Mouse (Mus musculus) lung, postnatal 25 days (tissue): ENCODE data around the gene Olfr959.

ENCODE experiments used
- DNase-seq: peaks from one replicate; pipeline ENCODE4 v3.0.0; 2022; ENCODE audit warnings: low spot score

The Olfr959 gene

DNA sequence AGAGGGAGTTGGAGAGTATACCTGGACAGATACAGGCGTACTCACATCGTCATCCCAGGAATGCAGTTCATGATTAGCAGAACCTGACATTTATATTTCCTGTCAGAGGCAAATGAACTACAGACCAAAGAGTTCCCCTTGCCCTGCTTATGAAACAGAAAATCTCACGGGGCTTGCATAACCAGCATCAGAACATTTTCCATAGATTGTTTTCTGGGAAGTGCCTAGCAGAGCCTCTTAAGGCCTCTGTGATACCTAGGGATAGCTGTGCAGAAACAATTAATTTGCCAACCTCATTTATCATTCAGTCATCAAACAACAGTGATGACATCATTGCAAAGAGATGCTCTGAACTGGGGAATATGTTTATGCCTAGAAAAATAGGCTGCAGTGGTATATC lies at the start of gene Olfr959:
Olfr959 (minus strand) TSS at position 101 of the 400 bp plus-strand sequence.
- no peak for DNase-seq

DNA sequence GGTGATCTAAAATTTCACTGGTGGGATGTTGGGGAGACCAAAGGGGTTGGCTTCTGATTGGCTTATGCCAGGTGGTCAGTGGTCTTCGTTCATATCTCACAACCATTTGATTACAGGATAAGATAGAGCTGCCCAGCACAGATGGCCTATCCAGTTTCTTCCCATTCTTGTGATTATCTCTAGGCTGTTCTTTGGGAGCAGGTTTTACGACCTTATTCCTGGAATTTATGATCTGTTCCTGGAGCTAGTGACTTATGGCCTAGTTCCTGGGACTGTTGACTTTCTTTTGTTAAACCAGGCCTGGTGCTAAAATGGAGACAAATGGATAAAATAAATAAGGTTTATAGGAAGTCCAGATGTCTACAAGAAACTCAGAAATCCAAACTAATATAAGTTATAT lies 49.3 kb upstream of the Olfr959 start:
- DNase-seq = no peak

DNA sequence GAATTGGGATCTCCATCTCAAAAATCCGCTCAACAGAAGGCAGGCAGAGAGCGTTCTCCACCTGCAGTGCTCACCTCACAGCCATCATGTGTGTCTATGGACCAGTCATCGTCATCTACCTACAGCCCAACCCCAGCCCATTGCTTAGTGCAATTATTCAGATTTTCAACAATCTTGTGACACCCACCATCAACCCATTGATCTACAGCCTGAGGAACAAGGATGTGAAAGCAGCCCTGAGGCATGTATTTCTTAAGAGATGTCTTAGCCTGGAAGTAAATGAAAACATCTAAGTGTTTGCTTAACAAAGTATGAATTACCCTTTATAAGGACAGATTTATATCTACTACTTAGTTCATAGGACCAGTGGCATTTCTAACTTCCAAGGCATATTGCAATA lies 48.4 kb upstream of the Olfr959 start:
- no peak for DNase-seq

DNA sequence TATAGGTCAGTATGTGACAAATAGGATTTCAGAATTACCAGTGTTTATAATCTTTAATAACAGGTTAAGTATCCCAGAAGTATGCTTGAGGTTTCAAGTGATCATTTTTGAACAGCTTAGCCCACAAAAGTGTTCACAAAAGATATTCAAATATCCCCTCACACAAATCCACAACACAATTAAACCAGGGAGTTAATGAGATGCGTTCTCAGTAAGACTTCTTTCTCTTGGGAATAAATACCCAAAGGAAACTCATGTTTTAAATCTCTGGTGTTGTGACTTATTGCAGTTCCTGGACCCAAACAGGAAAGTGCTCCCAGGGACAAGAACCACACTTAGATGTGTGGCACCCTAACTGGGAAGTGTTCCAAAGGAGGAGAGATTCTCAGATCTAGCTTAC lies 45.7 kb upstream of the Olfr959 start, which contains the start of gene Olfr960:
Olfr960 (plus strand) TSS at position 301 of the 400 bp plus-strand sequence.
- no peak for DNase-seq

DNA sequence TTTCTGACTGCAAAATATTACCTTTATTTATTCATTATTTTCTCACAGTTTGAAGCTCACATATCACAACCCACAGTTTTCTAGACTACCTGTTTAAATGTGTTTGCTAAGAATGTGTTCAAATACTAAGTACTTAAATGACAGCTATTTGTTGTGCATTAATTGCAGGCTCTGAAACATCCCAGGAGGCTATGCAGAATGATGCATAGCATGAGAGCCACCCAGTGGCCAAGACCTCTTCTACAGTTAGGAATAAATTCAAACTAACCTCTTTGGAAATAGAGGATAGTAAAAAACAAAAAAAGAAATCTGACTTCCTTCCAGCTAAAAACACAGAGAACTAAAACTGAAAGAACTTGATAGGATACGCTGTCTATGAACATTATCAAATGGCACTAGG lies 36.6 kb upstream of the Olfr959 start:
- DNase-seq = no peak

DNA sequence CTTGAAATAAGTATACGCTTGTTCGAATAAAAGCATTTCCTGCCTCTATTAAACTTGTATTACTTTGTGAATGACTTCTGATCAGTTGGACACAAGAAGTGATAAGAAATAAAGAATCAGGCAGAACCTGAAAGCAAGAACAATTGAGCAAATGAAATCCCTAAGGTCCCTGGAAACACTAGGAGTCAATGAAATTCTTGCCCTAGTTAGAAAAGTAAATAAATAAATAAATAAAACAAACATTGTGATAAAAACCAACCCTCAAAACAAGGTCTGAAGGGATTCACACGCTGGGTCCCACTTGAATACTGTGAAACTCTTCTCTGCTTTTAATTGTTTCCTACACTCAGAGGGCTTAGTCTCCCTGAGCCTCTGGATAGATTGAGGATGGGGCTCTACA lies 35.0 kb upstream of the Olfr959 start, which contains the start of gene Olfr148:
Olfr148 (plus strand) TSS at position 301 of the 400 bp plus-strand sequence.
- DNase-seq = no peak

DNA sequence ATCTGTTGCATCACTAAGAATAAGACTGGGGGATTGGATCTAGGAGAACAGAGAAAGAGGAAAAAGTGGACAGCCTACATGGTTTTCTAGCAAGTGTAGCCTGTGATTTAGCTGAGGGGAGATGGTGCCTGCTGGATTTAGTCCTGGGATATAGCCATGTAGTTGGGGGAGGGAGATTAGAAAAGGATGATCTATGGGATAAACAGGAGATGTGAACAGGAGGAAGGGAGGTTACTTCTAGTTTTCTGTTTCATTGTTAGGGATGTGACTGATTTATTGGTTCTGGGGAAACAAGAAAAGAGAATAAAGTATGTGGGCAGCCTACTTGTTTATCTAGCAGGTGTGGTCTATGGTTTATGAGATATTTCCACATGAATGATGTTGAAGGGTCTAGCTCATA lies 33.1 kb upstream of the Olfr959 start:
- DNase-seq = no peak

DNA sequence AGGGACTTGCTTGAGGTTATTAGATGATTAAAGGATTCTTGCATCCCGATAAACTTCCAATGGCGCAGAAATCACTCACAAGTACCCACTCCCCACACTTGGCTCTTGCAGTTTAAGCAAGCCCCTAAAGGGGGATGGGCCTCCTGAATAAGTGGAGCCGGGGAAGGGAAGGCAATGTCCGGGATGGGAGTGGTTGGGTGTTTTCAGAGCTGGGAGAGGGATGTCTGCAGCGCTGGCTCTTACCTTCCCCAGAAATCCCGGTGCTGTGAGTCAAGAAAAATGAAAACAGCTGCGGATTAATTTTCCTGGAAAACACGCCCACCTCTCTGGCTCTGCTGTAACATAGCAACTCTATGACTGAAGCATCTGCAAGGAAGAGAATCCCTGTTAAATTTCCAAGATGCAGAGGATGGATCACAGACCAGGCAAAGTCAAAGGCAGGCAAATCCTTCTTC lies 28.7 kb upstream of the Olfr959 start, which contains the start of gene AW551984:
AW551984 (minus strand) TSS at position 405 of the 455 bp plus-strand sequence.
- DNase-seq = no peak

DNA sequence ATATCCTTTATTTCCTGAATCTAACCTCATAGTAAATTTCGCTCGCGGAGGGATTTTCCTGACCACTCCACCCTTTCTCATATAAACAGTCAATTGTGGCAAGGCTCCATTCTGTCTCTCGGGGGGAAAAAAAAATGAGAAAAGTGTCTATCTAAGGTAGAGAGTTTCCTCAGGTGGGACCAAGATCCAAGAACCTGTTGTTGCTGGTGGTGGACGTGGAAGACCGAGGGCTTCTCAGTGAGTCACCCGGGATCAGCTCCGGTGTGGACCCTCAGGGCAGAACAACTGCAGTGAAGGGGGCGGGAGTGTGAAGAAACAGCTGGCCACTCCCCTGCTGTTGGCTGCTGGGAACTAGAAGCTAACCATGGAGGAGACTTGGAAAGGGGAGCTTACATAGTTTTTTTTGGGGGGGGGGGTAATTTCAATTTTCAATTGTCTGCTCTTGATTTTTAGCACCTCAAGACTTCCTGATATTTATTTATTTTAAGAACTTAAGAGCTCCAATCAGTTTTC lies 28.0 kb upstream of the Olfr959 start:
- DNase-seq = no peak

DNA sequence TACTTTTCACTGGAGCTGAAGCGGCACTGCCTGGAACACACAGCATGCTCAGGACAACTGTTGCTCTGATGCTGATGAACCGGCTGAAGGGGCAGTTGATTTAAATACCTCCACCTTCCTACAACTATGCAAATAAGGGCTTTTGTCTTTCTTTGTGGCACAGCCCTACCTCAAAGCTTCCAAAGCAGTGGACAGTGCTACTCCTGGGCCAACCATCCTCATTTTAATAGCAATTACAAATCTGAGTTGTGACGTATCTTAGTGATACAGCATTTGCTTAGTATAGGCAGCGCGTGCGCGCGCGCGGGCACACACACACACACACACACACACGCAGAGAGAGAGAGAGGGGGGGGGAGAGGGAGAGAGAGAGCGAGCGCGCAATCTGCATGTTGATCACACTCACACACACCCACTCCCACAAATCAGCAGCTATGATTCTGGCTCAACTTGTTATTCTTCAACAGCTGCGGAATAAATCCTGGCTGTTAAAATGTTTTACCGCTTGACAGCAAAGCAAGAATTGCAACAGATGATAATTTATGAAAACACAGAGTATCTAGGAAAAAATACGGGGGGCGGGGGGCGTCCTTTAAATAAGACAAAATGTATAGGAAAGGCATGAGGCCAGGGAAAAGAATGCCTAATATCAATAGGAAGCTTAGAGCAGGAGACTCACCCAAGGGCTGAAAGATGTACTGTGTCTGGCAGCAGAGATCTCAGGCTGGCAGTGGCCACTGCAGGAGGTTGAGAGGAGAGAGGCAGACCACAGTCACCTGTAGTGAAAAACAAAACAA lies 27.4 kb upstream of the Olfr959 start:
- DNase-seq = no peak

DNA sequence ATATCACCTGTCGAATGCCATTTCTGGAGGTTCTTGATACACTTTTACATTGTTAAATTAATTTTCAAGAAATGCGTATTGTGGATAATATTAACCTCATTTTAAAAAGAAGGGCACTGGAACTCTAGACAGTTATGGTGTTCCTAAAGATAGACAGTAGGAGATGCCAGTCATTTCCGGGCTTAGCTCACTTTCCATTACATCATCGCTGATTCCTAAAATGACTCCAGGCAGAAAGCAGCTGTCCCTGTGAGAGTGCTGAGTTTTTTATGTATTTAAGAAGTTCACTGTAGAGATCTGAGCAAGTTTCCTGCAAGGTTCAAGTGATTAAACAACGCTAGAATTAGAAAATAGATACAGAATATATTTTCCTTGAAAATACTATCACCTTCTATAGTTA lies 1.7 kb upstream of the Olfr959 start:
- no peak for DNase-seq

DNA sequence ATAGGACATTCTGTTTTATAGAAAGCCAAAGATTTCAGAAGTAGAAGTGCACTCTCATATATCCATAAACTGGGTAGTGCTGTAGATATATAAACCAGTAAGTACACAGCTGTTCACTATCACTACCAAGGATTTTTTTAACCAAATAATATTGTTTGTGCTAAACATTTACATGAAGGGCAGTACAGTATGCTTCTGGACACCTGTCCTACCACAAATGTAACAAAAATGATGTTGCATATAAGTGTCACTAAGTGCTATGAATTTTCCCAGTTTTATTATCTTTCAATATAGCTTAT lies 17.1 kb downstream of the Olfr959 start:
- no peak for DNase-seq

DNA sequence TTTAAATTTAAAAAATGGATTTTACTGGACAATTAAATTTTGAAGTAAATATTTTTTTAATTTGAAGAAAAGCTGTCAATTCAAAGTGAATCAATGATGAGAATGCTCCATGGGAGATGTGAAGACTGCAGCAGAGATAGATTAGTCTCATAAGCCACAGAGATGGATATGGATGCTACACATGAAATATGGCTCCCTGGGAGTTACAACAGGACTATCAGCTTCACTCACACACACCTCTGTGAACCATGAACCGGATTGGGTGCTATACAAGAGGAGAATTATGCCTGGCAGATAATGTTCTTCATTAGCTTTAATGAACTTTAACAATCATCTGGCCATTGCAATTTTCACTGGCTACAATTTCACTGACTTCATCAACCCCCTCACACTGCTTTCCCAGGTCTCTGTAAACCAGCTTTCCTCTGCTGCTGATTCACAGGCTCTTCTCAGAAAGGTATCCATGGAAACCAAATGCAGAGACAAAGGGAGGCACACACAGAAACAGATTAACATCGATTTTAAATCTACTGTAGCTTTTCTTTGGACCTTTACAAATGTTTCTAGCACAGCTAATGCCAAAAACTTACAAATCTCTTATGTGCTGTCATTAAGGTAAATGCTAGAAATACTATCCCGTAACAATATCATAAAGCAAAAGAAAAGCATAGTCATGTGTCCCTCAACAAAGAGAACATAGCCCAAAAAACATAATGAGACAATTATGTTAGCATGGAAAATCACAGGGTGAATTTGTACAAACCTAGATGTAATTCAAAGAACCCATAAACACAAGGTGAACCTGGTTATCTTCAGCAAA lies 17.6 kb downstream of the Olfr959 start:
- DNase-seq = no peak

DNA sequence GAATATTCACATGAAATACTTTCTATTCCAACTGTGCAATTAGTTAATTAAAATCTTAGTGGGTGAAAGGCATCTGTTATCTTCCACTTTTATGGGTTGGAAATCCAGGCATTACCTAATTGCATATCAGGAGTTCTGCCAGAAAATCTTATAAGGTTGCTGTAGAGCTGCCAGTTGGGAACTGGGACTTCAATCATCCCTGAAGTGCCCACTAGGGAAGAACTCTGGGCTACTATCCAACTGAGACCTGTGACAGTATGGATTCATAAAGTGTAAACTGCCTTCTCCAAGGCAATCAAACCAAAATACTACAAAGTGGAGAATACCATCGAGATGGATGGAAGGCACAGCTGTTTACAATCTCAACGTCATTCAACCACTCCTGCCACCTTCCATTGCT lies 21.4 kb downstream of the Olfr959 start, which contains the start of gene Olfr958:
Olfr958 (minus strand) TSS at position 109 of the 400 bp plus-strand sequence.
- DNase-seq = no peak

DNA sequence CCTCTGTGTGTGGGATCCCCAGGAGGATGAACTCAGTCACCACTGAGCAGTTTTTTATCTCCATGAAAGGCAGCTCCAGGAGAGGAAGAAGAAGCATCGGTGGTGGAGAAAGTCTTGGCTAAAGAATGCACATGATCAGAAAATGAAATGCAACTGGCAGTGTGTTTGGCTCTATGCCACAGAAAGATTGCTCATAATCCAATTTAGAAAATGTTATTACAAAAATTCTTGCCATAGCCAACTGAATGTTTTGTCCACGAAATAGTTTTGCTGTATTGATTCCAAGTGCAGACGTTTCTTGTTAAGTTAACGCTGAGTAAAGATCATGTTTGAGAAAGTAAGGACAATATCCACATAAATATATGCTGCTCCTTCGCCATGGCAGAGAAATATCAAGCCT lies 24.6 kb downstream of the Olfr959 start:
- no peak for DNase-seq

DNA sequence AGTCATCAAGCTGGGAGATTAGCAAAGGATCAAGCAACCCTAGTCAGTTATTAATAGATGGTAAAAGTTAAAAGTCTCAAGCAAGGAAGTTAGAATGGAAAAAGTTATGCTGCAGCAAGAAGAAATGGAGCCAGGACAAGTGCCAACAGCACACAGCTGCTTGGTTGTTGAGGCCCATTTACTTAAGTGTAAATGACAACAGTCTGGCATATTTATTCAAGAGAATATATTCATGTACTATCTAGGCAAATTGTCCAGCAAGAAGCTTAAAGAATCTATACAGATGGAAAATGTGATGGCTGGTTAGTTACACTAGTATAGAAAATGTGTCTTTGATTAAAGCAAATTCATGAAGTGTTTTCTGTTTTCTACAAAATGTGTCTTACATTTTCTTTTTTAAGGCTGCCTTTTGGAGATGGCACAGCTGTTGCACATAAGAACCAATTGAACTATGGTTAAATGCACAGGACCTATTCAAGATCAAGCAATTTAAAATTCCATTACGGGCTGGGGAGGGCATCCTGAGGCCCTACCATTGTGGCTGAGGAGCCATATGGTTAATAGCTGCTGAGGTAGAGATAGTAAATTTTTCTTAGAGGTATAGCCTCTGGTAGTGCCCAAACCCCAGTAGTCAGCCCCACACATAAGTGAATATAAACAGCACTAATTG lies 51.6 kb downstream of the Olfr959 start:
- DNase-seq = no peak
